Mouse (Mus musculus): ENCODE measurements around the gene AI593442.

AI593442 gene

GRCm38 (mm10) chr9:52679362-52679947 is at the start of gene AI593442:
AI593442 (minus strand) TSS chr9:52679780.
- peak; percentile 45 for DNase-seq (ENCODE audit: low read depth, low spot score)

GRCm38 (mm10) chr9:52728806-52729205 is 49.2 kb upstream of the AI593442 start:
- DNase-seq (ENCODE audit: low read depth, low spot score) = no peak

- no peak for DNase-seq (ENCODE audit: low read depth, low spot score)
Measured at GRCm38 (mm10) chr9:52722626-52723025, 43.0 kb upstream of the AI593442 start.

GRCm38 (mm10) chr9:52719562-52719961 is 40.0 kb upstream of the AI593442 start:
- DNase-seq (ENCODE audit: low read depth, low spot score) = no peak

- DNase-seq (ENCODE audit: low read depth, low spot score) = no peak
Measured at GRCm38 (mm10) chr9:52680036-52680435, 456 bp upstream of the AI593442 start.

GRCm38 (mm10) chr9:52678839-52679215 is 753 bp downstream of the AI593442 start:
- peak; percentile 3 for DNase-seq (ENCODE audit: low read depth, low spot score)

- DNase-seq (ENCODE audit: low read depth, low spot score) = no peak
Measured at GRCm38 (mm10) chr9:52678179-52678838, 1.3 kb downstream of the AI593442 start.

- DNase-seq (ENCODE audit: low read depth, low spot score) = peak; percentile 25
Measured at GRCm38 (mm10) chr9:52676587-52676986, 3.0 kb downstream of the AI593442 start.

- DNase-seq (ENCODE audit: low read depth, low spot score) = no peak
Measured at GRCm38 (mm10) chr9:52675937-52676336, 3.6 kb downstream of the AI593442 start.

- no peak for DNase-seq (ENCODE audit: low read depth, low spot score)
Measured at GRCm38 (mm10) chr9:52661422-52661821, 18.2 kb downstream of the AI593442 start.

- DNase-seq (ENCODE audit: low read depth, low spot score) = no peak
Measured at GRCm38 (mm10) chr9:52650341-52650951, 29.1 kb downstream of the AI593442 start.

- no peak for DNase-seq (ENCODE audit: low read depth, low spot score)
Measured at GRCm38 (mm10) chr9:52645312-52645711, 34.3 kb downstream of the AI593442 start.

- DNase-seq (ENCODE audit: low read depth, low spot score) = no peak
Measured at GRCm38 (mm10) chr9:52644626-52645025, 35.0 kb downstream of the AI593442 start.

- DNase-seq (ENCODE audit: low read depth, low spot score) = no peak
Measured at GRCm38 (mm10) chr9:52644156-52644555, 35.4 kb downstream of the AI593442 start.

- DNase-seq (ENCODE audit: low read depth, low spot score) = no peak
Measured at GRCm38 (mm10) chr9:52635991-52636390, 43.6 kb downstream of the AI593442 start.

GRCm38 (mm10) chr9:52623926-52624325 is 55.7 kb downstream of the AI593442 start:
- DNase-seq (ENCODE audit: low read depth, low spot score) = no peak

Measured in ES-CJ7 (cell line).